Mouse (Mus musculus) gastrocnemius, adult 18-20 months (tissue): ENCODE data around the gene Slc25a25. TPM values are rescaled to one million over a fixed set of nuclear protein-coding genes. Genes with fewer than 3 reads are reported as not detected.
A peak's percentile ranks its signal among the peaks of the same experiment; 100 is the strongest.
"Not testable (repeated sequence)": the region's sequence is repeated elsewhere in the genome, so short reads cannot be mapped to it uniquely, and the experiment has no call there.

Source experiments
- DNase-seq: peaks from one replicate; pipeline ENCODE4 v3.0.0; 2021; ENCODE audit warnings: low spot score
- long read RNA-seq, 2 experiments: library from polyadenylated mRNA; stranded (forward); transcript quantifications; one replicate each; pipeline ENCODE4 v2.0.0; 2021
- total RNA-seq, 2 experiments: library from RNA; stranded (reverse); gene quantifications; 2 replicates each; pipeline ENCODE4 v1.2.3; 2021

Gene Slc25a25
- total RNA-seq = 100 to 1,000 TPM in 1 of 2 experiments, 10 to 100 TPM in 1; 47.6 to 217 TPM
- long read RNA-seq, experiment 1, transcript Slc25a25-203 (10 exons, 2,541 nt) = major isoform, 473 of 622 reads
- long read RNA-seq, experiment 1, transcript Slc25a25-205 (10 exons, 3,278 nt) = minor isoform, 12 of 622 reads
- long read RNA-seq, experiment 1, partial matches to known transcripts = 46 of 622 reads
- long read RNA-seq, experiment 1, other reads (novel, unspliced or antisense) = 87 of 622 reads
- long read RNA-seq, experiment 2, transcript Slc25a25-203 (10 exons, 2,541 nt) = major isoform, 209 of 288 reads
- long read RNA-seq, experiment 2, transcript Slc25a25-205 (10 exons, 3,278 nt) = minor isoform, 6 of 288 reads
- long read RNA-seq, experiment 2, partial matches to known transcripts = 30 of 288 reads
- long read RNA-seq, experiment 2, other reads (novel, unspliced or antisense) = 41 of 288 reads

DNA sequence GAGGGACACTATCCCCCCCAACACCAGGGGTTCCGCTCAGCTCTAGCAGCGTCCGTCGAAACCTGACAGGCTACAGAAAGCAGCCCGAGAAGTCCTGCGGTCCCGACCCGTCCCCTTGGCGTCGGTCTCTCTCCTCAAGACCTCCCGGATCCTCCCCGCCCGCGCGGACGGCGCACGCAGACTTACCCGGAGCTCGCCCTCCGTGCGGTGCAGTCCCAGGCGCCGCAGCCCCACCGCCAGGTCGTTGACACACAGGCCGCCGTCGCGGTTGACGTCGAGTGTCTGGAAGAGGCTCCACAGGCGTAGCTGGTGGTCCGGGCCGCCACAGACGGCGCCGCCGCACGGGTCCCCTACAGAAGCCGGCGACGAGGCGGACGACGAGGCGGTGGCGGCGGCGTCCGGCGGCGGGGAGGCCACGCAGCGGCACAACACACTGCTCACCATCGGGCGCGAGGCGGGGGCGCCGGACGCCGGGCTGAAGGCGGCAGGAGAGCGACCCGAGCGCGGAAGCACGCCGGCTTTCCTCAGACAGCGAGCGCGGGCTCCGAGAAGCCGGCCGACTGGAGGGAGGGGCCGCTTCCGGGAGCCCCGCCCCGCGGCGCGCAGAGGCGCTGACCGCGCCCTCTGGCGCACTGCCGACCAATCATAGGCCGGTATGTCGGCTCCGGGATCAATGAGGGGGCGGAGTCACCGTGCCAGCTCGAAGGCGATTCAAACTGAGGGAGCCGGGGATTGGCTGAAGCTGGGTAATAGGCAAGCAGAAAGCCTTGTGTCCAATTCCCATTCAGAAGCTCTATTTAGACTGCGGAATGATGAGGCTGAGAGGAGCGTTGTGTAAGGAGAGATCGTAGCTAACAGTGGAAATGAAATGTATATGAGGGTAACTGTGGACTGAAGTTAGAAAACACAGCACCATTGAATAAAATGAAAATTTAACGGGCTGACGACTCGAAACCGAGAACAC lies at the start of gene Slc25a25:
Gene Slc25a25 (minus strand): TSS at position 565 of the 964 bp plus-strand sequence.
- peak; percentile 98 for DNase-seq

DNA sequence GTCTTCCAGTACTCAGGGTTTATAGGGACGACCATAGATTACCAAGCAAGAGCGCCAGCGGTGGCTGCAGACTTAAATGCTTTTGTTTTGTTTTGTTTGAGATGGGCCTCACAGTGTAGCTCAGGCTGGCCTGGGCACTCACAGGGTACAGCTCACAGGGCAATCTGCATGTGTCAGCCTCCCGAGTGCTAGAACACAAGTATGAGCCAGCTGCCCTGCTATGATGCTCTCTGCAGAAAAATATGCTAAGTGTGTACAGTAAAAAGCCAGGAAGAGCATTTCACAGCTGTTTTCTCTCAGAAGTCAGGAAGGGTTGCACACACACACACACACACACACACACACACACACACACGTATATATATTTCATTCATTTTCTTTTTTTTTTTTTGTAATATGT lies 49.2 kb upstream of the Slc25a25 start:
- DNase-seq = no peak

DNA sequence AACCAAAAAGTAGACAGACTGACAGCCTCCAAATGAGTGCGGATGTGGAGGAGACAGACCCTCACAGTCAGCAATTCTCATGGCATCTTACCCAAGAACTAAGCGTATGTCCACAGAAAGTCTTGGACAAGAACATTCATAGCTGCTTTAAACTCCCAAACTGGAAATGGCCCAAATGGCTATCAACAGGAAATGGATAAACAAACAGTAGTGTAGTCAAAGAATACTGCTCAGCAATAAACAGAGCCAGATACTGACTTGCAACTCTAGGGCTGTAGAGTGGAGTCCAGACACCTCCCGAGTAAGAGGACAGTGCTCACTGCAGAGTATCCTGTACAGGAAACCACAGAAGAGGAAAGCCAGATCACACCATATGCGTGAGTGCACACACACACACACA lies 48.1 kb upstream of the Slc25a25 start:
- DNase-seq = no peak

DNA sequence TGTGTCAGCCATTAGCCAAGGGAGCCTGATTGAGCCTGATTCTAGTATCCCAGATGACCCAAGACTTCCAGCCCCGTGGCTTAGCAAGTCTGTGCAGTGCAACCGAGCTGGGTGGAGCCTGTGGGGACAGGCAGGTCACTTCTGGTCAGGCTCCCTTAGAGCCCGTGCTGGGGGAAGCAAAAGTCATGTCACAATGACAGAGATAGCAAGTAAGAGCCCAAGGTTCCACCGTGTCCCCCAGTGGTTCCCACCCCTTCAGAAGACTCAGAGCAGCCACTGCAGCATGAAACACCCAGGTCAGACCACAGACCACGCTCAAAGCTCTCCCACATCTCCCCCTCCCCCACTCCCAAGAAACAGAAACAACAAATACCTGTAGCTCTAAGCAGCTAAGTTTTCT lies 44.9 kb upstream of the Slc25a25 start:
- no peak for DNase-seq

DNA sequence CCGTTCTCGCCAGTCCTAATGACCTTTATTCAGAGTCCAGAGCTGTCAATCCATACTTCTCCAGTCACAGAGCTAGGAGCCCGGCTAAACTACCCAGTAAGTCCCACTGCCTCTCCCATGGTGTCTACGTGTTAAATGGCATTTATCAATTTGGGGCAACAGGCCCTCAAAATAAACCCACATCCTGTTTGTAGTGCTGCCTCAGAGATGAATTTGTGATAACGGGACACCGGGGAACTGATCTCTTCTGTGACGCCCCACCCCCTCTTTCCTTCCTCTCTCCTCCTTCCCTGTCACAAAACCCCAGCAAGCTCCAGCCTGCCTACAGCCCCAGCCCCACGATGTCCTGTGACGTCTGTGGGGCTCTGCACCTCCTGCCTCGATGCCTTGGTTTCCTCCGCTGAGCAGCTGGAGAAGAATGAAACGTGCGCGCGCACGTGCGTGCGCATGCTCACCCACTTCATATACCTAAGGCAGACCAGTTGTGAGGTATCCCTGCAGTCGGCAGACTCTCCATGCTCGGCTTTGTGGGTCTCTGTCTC lies 44.0 kb upstream of the Slc25a25 start:
- no peak for DNase-seq

DNA sequence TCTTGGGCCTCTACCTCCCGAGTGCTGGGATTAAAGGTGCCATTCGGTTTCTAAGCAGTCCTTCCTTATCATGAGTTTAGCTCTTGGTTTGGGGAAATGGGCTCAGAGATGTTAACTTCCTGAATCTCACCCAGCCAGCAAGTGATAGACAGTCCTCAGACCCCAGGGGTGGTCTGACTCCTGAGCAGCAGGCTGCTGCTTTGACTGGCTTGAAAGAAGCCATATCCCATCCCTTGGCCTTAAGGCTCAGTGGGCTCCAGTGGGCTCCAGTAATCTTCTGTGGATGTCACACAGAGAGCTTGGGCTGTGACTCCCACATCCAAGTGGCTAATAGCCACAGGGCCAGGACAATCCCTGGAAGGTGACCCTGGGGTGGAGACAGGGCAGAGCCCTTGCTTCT lies 43.3 kb upstream of the Slc25a25 start:
- DNase-seq = no peak

DNA sequence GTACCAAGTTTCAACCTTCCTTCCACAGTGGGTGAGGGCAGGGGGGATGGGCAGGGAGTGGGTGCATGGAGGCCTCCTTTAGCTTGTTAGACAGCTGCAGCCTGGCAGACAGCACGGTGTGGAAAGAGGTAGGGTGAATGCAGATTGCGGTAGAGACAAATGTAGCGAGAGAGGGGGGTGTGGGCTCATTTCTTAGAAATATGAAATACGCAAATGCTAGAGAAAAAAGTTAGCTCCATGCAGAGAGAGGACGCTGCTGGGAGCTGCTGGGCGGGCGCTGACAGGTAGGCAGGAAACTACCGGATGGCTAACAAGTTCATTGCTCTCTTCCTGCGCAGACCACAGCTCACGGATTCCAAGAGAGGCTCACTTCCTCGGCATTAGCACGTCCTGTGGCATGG lies 42.1 kb upstream of the Slc25a25 start:
- no peak for DNase-seq

DNA sequence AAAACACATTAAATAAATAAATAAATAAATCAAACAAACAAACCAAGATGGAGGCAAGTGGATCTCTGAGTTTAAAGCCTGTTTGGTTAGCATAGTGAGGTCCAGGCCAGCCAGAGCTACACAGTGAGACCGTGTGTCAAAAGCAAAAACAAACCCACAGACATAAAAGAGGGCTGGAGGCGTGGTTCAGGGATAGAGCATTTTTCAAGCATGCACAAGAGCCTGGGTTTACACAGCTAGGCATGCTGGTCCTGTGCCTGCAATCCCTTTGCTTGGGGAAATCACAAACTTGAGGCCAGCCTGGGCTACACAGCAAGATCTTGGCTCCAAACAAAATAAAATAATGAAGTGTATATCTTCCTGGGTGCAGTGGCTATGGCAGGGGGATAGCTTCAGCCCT lies 41.4 kb upstream of the Slc25a25 start:
- DNase-seq = no peak

DNA sequence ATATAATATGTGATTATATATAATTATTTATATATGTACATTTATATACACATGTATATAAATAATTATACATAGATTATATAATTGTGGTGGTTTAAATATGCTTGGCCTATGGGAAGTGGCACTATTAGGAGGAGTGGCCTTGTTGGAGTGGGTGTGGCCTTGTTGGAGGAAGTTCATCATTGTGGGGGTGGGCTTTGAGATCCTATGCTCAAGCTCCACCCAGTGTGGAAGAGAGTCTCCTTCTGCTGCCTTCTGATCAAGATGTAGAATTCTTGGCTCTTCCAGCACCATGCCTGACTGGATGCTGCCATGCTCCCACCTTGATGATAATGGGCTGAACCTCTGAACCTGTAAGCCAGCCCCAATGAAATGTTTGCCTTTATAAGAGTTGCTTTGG lies 39.5 kb upstream of the Slc25a25 start:
- DNase-seq = not testable (repeated sequence)

DNA sequence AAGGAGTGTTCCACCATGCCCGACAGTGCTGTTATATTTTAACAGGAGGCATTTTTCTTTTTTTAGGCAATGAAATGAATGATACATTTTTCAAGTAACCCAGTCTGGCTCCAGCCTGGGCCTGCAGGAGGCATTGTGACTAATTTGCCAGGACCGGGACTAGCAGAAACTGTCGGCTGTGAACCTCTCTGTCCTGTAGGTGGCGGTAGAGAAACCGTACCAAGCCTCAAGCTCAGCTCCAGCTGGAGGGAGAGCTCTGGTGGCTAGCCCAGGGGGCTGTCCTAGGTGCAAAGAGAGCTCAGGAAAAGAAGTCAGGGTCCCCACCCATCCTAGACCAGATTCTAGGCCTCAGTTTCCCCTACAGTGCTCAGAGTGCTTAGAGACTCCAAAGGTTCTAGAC lies 37.4 kb upstream of the Slc25a25 start:
- DNase-seq = peak; percentile 86

DNA sequence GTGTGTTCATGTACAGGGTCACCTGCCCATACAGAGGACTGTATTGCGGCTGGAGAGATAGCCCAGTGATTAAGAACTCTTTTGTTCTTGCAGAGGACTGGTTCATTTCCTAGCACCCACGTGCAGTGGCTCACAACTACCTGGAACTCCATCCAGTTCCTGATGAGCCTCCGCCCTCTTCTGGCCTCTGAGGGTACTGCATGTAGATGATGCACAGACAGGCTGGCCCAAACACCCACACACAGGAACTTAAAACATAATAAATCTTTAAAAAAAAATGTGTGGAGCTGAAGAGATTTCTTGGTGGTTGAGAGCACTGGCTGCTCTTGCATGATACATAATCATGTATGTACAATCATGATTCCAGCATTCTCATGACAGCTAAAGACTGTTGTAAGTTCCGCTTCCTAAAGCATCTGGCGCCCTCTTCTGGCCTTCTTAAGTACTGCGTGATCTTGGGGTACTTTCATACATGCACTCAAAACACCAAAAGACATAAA lies 35.9 kb upstream of the Slc25a25 start:
- peak; percentile 94 for DNase-seq

DNA sequence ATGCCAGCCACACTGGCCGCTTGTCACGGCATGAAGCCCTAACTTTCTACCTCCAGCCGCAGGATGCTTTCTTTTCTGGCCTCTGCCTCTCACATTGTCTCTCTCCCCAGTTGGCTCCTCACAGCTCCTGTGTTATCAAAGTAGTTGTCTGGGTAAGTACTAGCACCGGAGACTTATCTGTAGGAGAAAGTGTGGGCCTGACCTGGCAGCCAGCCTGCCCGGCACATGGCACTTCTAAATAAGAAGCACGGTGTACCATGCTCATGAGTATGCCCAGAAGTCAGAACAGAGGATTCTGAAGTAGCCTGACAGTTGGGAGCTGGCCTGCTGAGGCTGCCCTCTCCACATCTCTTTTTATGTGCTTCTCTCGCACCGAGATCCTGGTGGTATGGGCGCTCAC lies 34.9 kb upstream of the Slc25a25 start:
- no peak for DNase-seq

DNA sequence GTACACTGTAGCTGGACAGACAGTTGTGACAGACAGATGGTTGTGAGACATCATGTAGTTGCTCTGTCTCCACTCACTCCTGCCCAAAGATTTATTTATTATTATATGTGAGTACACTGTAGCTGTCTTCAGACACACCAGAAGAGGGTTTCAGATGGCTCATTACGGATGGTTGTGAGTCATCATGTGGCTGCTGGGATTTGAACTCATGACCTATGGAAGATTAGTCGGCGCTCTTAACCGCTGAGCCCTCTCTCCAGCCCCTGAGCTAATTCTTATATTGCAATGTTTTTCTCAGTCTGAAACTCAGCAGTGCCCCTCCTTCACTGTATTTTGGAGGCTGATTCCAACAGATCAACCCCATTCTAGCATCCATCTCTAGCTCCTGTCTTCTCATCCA lies 34.5 kb upstream of the Slc25a25 start:
- no peak for DNase-seq

DNA sequence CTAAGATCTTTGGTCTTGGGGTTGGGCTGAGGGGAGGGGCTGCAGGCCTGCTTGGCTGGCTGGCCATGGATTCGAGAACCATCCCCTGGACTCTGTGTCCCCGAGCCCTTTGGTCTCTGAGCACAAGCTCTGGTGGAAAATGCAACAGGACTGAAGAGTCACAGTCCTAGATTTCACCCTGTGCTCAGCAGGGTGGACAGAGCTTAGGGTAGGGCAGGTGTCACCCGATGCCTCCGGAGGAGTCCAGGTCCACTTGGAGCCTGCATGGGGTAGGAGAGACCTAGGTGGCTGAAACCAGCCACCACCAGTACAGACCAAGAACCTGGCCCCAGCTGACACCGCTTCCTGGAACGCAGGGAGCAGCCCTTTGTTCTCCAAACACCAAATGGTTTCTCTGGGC lies 33.7 kb upstream of the Slc25a25 start:
- DNase-seq = no peak

DNA sequence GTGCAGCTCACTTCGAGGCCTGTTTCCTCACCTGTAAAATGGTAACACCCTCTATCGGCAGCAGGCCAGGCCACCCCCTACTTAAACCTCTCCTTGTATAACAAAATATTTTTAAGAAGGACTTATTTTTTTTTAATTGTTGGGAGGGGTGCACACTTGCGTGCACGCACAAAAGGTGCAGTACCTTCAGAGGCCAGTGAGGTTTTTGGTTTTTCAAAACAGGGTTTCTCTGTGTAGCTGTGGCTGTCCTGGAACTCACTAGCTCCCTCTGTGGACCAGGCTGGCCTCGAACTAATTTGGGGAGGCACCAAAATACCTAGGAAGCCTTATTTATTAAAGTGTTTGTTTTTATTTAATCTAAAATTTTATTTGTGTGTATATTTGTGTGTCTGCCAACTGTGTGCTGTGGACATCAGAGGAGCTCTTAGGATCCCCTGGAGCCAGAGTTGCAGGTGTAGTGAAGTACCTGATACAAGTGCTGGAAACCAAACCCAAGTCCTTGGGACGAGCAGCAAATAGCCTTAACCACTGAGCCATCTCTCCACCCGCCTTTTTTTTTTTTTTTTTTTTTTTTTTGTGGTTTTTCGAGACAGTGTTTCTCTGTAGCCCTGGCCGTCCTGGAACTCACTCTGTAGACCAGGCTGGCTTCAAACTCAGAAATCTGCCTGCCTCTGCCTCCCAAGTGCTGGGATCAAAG lies 32.1 kb upstream of the Slc25a25 start:
- no peak for DNase-seq

DNA sequence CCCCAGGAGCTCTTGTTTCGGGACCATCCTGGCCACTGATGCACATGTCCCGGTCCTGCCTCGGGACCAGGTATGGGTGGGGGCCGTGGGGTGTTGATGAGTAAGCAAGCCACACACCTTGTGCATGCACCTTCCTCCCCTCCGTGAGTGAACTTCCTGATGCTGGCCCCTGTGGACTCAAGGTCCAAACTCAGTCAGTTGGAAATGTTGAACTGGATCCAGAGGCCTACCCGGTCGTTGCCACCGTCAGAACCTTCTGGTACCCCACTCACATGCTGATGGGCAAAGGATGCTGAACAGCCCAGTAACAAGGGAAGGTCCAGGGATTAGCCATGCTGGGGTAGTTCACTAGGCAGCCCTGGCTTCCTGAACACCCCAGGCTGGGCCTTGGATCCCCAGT lies 31.1 kb upstream of the Slc25a25 start:
- no peak for DNase-seq

DNA sequence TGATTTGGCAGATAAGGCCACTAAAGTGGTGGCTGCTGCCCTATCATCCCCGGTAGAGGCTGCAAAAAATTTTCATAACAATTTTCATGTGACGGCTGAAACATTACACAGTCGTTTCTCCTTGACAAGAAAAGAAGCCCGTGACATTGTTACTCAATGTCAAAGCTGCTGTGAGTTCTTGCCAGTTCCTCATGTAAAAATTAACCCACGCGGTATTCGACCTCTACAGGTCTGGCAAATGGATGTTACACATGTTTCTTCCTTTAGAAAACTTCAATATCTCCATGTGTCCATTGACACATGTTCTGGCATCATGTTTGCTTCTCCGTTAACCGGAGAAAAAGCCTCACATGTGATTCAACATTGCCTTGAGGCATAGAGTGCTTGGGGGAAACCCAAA lies 24.1 kb upstream of the Slc25a25 start:
- not testable (repeated sequence) for DNase-seq

DNA sequence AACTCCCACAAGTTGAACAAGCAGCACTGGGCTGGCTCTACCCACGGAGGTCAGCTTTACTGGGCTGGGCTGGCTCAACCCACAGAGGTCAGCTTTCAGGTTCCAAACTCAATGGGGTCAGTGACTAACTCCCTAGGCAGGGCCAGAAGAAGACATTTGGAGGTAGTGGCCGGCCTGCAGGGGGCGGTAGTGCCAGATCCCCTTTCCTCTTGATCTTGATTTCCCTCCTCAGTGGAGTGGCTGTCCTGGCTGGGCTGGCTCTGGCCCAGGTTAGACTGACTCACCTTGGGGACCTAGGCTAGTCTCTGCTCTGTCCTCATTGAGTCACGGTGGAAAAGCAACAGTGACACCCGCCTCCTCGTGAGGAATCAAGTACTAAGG lies 20.4 kb upstream of the Slc25a25 start:
- no peak for DNase-seq

DNA sequence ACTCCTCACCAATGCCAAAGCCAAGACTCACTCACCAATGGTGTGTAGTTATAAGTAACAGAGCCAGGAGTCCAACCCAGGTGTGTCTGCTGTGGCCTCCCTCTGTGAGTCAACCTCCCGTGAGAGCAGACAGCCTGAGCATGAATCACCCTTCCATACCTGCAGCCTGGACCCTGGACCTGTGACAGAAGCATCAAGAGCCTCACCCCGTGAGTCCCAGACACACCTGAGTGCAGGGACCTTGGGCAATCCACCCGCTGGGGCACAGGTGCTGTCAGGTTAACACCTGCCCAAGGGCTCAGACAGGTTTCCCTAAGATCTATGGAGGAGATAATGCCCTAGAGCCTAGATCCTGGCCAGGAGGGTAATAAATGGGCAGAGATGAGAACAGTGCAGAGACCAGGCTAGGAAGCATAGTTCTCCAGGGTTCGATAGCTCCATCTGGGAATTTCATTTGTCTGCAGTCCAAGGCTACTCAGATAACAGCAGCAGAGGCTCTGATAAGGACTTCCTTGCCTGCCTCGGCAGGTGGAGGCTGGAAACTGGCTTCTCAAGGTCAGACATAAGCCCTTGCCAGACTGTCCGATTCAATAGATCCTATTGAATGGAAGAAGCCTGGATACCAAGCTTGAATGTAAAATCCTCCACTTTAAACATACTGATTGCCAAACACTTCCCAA lies 19.9 kb upstream of the Slc25a25 start:
- no peak for DNase-seq

DNA sequence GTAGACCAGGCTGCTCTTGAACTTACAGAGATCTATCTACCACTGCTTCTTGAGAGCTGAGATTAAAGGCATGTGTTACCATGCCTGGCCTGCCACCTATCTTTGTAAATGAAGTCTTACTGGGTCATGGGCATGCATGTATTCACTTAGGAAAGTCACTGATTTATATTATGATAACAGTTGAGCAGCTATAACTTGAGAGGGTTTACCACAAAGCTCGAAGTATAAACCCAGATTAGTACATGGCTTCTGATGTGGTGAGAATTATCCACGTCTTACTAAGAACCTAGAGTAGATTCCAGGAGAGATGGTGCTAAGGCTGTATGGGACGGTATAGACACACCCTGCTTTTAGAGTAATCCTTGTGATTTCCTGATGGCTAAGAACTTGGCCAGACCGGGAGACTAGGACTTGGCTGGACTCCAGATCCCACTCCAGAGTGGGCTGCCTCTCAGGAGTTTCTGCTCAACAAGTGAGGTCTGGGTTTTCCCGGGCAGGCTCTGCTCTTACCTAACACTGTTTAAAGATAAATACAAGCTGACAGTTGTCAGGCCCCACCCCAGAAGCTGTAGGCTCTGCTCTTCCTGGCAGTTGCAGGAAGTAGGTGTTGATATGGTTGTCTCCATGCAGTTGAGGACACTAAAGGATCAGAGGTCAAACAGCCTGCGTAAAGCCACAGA lies 13.1 kb upstream of the Slc25a25 start:
- no peak for DNase-seq
